Mouse (Mus musculus): ENCODE results near the gene Igf1r.

DNA sequence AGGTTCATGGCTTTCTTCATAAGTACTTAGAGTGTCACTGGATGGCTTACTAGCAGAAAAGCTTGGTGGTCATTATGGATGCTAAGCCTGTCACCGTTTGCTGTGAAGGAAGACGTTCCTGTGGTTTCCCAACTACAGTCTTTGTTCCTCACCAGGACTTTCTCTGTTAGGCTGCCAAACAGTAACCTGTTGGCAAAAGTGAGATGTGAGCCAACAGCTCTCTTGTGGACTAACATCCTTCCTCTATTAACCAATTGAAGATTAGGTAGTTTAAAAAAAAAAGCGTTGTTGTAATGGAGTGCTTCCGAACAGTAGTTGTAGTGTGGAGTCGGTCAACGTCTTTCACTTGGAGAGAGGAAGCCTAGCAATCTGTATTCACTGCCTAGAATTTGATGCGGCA lies 15.8 kb upstream of the Igf1r start:
- TF ChIP-seq CTCF (IDR thresholded peaks at IDR 0.05; ENCODE audit: extremely low read depth, insufficient read length, insufficient replicate concordance, low read depth, low read length) (no peak), POLR2A (IDR thresholded peaks at IDR 0.05; ENCODE audit: low read depth, low read length) (no peak)

Data from small intestine, adult 2 months (tissue).